Mouse (Mus musculus) kidney, adult 2 months (tissue): ENCODE data around the gene Aurkaip1. TPM values are rescaled to one million over a fixed set of nuclear protein-coding genes. Genes with fewer than 3 reads are reported as not detected.

ENCODE experiments used
- DNase-seq: peaks from one replicate; pipeline ENCODE4 v3.0.0; 2021
- H3K27ac ChIP-seq: fragments of 200-500 bp; 2 replicates; pipeline ENCODE4 v1.5.1; 2012; ENCODE audit warnings: low read depth, low read length, control low read depth, inconsistent platforms; ENCODE audit not compliant: insufficient read depth
- H3K27me3 ChIP-seq: fragments of 200-500 bp; replicated peaks from 2 replicates; pipeline ENCODE4 v1.6.1; 2012; ENCODE audit warnings: mild to moderate bottlenecking, moderate library complexity, low read length, inconsistent platforms; ENCODE audit not compliant: control insufficient read depth, insufficient read depth
- H3K36me3 ChIP-seq: fragments of 200-500 bp; 2 replicates; pipeline ENCODE4 v1.6.1; 2012; ENCODE audit warnings: mild to moderate bottlenecking, moderate library complexity, low read length, inconsistent platforms; ENCODE audit not compliant: control insufficient read depth, insufficient read depth
- H3K4me1 ChIP-seq: fragments of 200-500 bp; 2 replicates; pipeline ENCODE4 v1.6.1; 2011; ENCODE audit warnings: low read length; ENCODE audit not compliant: control insufficient read depth, insufficient read depth
- H3K4me3 ChIP-seq: fragments of 200-500 bp; 2 replicates; pipeline ENCODE4 v1.5.1; 2011; ENCODE audit warnings: mild to moderate bottlenecking, low read depth, low read length, control low read depth; ENCODE audit not compliant: insufficient read depth
- CTCF ChIP-seq: fragments of 200-500 bp; conservative IDR thresholded peaks from 2 replicates; pipeline ENCODE4 v1.5.1; 2011; ENCODE audit warnings: low read depth, mild to moderate bottlenecking, control low read depth, low read length, moderate library complexity, mixed read lengths; ENCODE audit not compliant: insufficient read depth, insufficient read length
- POLR2A ChIP-seq: fragments of 200-500 bp; IDR thresholded peaks from one replicate; pipeline ENCODE4 v1.6.1; 2011; ENCODE audit warnings: low read depth, low read length, control low read depth
- WGBS: fragments of 180-500 bp; shearing (Covaris S2); methylation state at CpG from one replicate; pipeline ENCODE4 v1.1.7; 2018; 5-methylcytosine and 5-hydroxymethylcytosine counted together
- polyA plus RNA-seq: library from polyadenylated mRNA; depleted of rRNA; stranded (reverse); fragments of >200 nt; gene quantifications from 2 replicates; pipeline ENCODE4 v1.2.3, GENCODE M21; 2012

Gene Aurkaip1
- polyA plus RNA-seq, 1 experiment: 164 TPM

GRCm38 (mm10) chr4:155851951-155852411, 20.9 kb downstream of the Aurkaip1 start:
- DNase-seq: peak; percentile 85

GRCm38 (mm10) chr4:155853421-155853820, 22.3 kb downstream of the Aurkaip1 start:
- WGBS: 89% methylated on average over 9 of the region's 9 CpGs
- H3K36me3 ChIP-seq: no peaks in the 10 kb centered on the region; the same call in 1 of the 2 replicates
- no peak overlapping the region for H3K4me3 ChIP-seq
- peaks cover 37% of the 10 kb centered on the region for H3K4me1 ChIP-seq
- TF ChIP-seq POLR2A (no peak), CTCF (no peak)
- H3K27ac ChIP-seq: no peak overlapping the region
- H3K27me3 ChIP-seq: no peaks in the 10 kb centered on the region
- no peak for DNase-seq

More at GRCm38 (mm10) chr4:155851951-155852411, 20.9 kb downstream of the Aurkaip1 start:
- H3K36me3 ChIP-seq: no peaks in the 10 kb centered on the region; the same call in 1 of the 2 replicates
- no peaks in the 10 kb centered on the region for H3K27me3 ChIP-seq
- WGBS: 37% methylated on average over 2 of the region's 2 CpGs
- peaks cover 38% of the 10 kb centered on the region for H3K4me1 ChIP-seq
- peak overlapping the region; percentile 26; the same call in 1 of the 2 replicates for H3K27ac ChIP-seq
- TF ChIP-seq CTCF (no peak), POLR2A (no peak)
- H3K4me3 ChIP-seq: no peak overlapping the region

DNA sequence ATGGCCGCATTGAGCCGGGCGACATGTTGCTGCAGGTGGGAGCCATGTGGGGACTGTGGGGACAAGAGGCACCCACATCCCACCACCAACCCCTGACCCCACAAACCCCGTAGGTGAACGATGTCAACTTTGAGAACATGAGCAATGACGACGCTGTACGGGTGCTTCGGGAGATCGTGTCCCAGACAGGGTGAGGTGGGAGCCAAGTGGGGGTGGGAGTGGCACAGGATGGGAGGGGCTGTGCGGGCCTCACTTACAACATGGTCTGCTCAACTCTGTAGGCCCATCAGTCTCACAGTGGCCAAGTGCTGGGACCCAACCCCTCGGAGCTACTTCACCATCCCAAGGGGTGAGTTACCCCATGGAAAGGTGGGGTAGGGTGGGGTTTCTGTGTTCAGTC, 23.9 kb downstream of the Aurkaip1 start:
- WGBS: 96% methylated on average over 12 of the region's 12 CpGs
- Histone ChIP-seq H3K27ac (no peak overlapping the region), H3K4me1 (peaks cover 24% of the 10 kb centered on the region), H3K4me3 (no peak overlapping the region), H3K36me3 (no peaks in the 10 kb centered on the region; the same call in 1 of the 2 replicates), H3K27me3 (no peaks in the 10 kb centered on the region)
- TF ChIP-seq CTCF (no peak), POLR2A (no peak)
- DNase-seq: no peak

DNA sequence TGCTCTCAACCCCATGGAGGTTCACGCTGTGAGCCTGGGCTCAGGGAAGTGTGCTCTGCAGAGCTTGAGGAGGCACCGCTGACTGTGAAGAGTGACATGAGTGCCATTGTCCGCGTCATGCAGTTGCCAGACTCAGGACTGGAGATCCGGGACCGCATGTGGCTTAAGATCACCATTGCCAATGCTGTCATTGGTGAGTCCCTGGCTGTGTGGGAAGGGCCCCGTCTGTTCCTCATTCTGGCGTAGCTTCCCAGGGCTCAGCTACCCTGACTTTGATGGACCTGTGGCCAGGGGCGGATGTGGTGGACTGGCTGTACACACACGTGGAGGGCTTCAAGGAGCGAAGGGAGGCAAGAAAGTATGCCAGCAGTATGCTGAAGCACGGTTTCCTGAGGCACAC, 25.0 kb downstream of the Aurkaip1 start:
- no peaks in the 10 kb centered on the region for H3K27me3 ChIP-seq
- no peak overlapping the region for H3K4me3 ChIP-seq
- H3K4me1 ChIP-seq: peaks cover 16% of the 10 kb centered on the region
- H3K36me3 ChIP-seq: no peaks in the 10 kb centered on the region; the same call in 1 of the 2 replicates
- 94% methylated on average over 12 of the region's 12 CpGs for WGBS
- no peak for TF ChIP-seq POLR2A
- TF ChIP-seq CTCF: no peak
- no peak overlapping the region for H3K27ac ChIP-seq
- no peak for DNase-seq

DNA sequence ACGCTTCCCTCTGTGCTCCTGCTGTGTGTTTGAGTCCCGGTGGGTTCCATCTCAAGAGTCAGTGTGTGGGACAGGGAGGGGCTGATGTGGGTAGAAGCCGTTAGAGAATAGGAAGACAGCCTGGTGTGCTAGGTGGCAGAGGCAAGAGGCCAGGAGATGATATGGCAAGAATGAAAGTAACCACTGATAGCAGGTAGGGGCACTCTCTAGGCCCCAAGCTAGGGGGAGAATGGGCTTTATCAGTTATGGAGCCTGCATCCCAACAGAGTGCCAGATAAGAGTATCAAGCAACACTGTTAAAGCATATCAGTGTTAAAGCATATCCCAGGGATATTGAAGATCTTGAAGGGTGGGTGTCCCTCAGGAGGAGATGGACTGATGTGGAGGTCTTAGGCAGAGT, 25.8 kb downstream of the Aurkaip1 start:
- WGBS: 77% methylated on average over 3 of the region's 3 CpGs
- TF ChIP-seq POLR2A (no peak), CTCF (no peak)
- Histone ChIP-seq H3K36me3 (no peaks in the 10 kb centered on the region; the same call in 1 of the 2 replicates), H3K4me3 (no peak overlapping the region), H3K4me1 (peaks cover 8% of the 10 kb centered on the region), H3K27ac (no peak overlapping the region), H3K27me3 (no peaks in the 10 kb centered on the region)
- DNase-seq: peak; percentile 0

DNA sequence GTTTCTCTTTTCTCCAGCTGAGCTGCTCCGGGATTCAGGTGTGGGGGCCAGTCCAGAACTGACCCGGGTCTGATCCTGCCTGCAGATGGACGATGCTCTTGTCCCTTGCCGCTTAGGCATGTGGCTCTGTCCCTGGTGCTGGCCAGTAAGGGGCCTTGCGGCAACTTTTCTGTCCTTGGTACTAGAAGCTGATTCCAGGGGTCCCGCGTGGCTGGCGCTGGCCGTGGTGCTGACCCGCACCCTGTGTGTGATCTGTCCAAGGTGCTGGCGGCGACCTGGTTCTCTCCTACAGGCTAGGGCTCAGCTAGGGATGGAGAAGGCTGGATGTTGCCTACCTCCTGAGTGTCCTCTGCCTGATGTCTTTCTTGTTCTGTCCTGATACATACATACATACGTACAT, 28.2 kb downstream of the Aurkaip1 start:
- 33% methylated on average over 13 of the region's 13 CpGs for WGBS
- Histone ChIP-seq H3K4me3 (no peak overlapping the region), H3K4me1 (no peaks in the 10 kb centered on the region), H3K27ac (no peak overlapping the region), H3K36me3 (no peaks in the 10 kb centered on the region; the same call in 1 of the 2 replicates), H3K27me3 (no peaks in the 10 kb centered on the region)
- DNase-seq: no peak
- TF ChIP-seq CTCF: no peak
- TF ChIP-seq POLR2A: no peak

- DNase-seq: no peak
- H3K27ac ChIP-seq: no peak overlapping the region
- H3K4me3 ChIP-seq: no peak overlapping the region
- H3K4me1 ChIP-seq: no peaks in the 10 kb centered on the region
- H3K27me3 ChIP-seq: no peaks in the 10 kb centered on the region
- no peaks in the 10 kb centered on the region for H3K36me3 ChIP-seq
- TF ChIP-seq CTCF (no peak), POLR2A (no peak)
- 88% methylated on average over 7 of the region's 7 CpGs for WGBS
These were observed 30.7 kb downstream of the Aurkaip1 start for GRCm38 (mm10) chr4:155861787-155862186.

- no peak within 1 kb of the TSS for H3K4me3 ChIP-seq
- H3K27me3 ChIP-seq: no peaks in the 10 kb centered on the region
- H3K4me1 ChIP-seq: no peaks in the 10 kb centered on the region
- 80% methylated on average over 5 of the region's 5 CpGs for WGBS
- TF ChIP-seq CTCF (no peak), POLR2A (no peak)
- DNase-seq: no peak
- no peaks in the 10 kb centered on the region for H3K36me3 ChIP-seq
- H3K27ac ChIP-seq: no peak within 1 kb of the TSS
These were observed 31.9 kb downstream of the Aurkaip1 start, which contains the start of gene Tas1r3 for GRCm38 (mm10) chr4:155863001-155863400. TSS of gene Tas1r3 (minus strand) at chr4:155863362.
